Mouse (Mus musculus) lung, embryonic 16.5 days (tissue): ENCODE results near the gene Pnpla3. TPM values are rescaled to one million over a fixed set of nuclear protein-coding genes. Genes with fewer than 3 reads are reported as not detected.

Experiments used
- ATAC-seq: fragments of 200-750 bp; cut with Nextera tagmentation; 2 replicates; pipeline ENCODE4 v1.8.0; 2017; ENCODE audit warnings: low read depth, mild to moderate bottlenecking, moderate library complexity
- H3K27ac ChIP-seq: fragments of 300-500 bp; sonication (generic); 2 replicates; pipeline ENCODE4 v1.5.1; 2014; ENCODE audit warnings: mild to moderate bottlenecking, control low read depth, low read length
- H3K27me3 ChIP-seq: fragments of 300-500 bp; sonication (generic); 2 replicates; pipeline ENCODE4 v1.6.1; 2014; ENCODE audit warnings: low read depth, low read length, mixed read lengths; ENCODE audit not compliant: control insufficient read depth, insufficient read depth
- H3K36me3 ChIP-seq: fragments of 300-500 bp; sonication (generic); 2 replicates; pipeline ENCODE4 v1.6.1; 2014; ENCODE audit warnings: low read length; ENCODE audit not compliant: control insufficient read depth, insufficient read depth
- H3K4me1 ChIP-seq: fragments of 300-500 bp; sonication (generic); replicated peaks from 2 replicates; pipeline ENCODE4 v1.6.1; 2014; ENCODE audit warnings: low read length, mixed read lengths; ENCODE audit not compliant: control insufficient read depth, insufficient read depth
- H3K4me2 ChIP-seq: fragments of 300-500 bp; sonication (generic); 2 replicates; pipeline ENCODE4 v1.6.1; 2014; ENCODE audit warnings: low read depth, low read length, control low read depth
- H3K4me3 ChIP-seq: fragments of 300-500 bp; sonication (generic); 2 replicates; pipeline ENCODE4 v1.5.1; 2014; ENCODE audit warnings: mild to moderate bottlenecking, low read length, control low read depth
- H3K9ac ChIP-seq: fragments of 300-500 bp; sonication (generic); 2 replicates; pipeline ENCODE4 v1.6.1; 2014; ENCODE audit warnings: low read length, control low read depth
- H3K9me3 ChIP-seq: fragments of 300-500 bp; sonication (generic); 2 replicates; pipeline ENCODE4 v1.6.1; 2016; ENCODE audit warnings: low read length; ENCODE audit not compliant: control insufficient read depth
- WGBS: fragments of 180-500 bp; shearing (Covaris S2); extraction: QIAGEN DNeasy Blood & Tissue Kit; methylation state at CpG from one replicate; pipeline ENCODE4 v1.1.7; 2014; 5-methylcytosine and 5-hydroxymethylcytosine counted together
- polyA plus RNA-seq: library from polyadenylated mRNA; unstranded; fragments of >200 nt; fragmentation: Nextera tagmentation; extraction: Ambion mirVana; gene quantifications from 2 replicates; pipeline ENCODE4 v1.2.1, GENCODE M21; 2015

The Pnpla3 gene
- polyA plus RNA-seq, 1 experiment from 2014 or later: not detected

DNA sequence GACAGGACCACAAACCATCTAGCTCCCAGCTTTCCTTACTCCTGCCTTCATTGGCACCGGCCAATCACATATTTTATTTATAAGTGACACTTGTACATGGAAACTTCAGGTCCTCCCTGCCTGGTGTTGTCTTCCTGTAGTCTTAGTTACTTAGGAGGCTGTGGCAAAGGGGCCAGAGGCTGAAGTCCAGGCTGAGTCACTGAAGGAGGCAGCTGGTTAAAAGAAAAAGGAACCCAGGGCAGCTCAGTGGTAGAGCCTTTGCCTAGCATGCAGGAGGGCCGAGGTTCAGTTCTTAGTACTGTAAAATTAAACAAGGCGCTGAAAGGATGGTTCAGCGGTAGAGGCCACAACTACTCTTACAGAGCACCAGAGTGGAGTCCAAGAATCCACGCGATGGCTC lies 819 bp upstream of the Pnpla3 start:
- no peak overlapping the region for H3K4me3 ChIP-seq
- H3K4me2 ChIP-seq: no peak overlapping the region
- H3K9me3 ChIP-seq: no peaks in the 10 kb centered on the region
- H3K4me1 ChIP-seq: peaks cover 14% of the 10 kb centered on the region
- no peak overlapping the region for H3K9ac ChIP-seq
- no peaks in the 10 kb centered on the region for H3K36me3 ChIP-seq
- 66% methylated on average over 6 of the region's 6 CpGs for WGBS
- no peak for ATAC-seq
- H3K27me3 ChIP-seq: no peaks in the 10 kb centered on the region; the same call in 1 of the 2 replicates
- no peak overlapping the region for H3K27ac ChIP-seq

DNA sequence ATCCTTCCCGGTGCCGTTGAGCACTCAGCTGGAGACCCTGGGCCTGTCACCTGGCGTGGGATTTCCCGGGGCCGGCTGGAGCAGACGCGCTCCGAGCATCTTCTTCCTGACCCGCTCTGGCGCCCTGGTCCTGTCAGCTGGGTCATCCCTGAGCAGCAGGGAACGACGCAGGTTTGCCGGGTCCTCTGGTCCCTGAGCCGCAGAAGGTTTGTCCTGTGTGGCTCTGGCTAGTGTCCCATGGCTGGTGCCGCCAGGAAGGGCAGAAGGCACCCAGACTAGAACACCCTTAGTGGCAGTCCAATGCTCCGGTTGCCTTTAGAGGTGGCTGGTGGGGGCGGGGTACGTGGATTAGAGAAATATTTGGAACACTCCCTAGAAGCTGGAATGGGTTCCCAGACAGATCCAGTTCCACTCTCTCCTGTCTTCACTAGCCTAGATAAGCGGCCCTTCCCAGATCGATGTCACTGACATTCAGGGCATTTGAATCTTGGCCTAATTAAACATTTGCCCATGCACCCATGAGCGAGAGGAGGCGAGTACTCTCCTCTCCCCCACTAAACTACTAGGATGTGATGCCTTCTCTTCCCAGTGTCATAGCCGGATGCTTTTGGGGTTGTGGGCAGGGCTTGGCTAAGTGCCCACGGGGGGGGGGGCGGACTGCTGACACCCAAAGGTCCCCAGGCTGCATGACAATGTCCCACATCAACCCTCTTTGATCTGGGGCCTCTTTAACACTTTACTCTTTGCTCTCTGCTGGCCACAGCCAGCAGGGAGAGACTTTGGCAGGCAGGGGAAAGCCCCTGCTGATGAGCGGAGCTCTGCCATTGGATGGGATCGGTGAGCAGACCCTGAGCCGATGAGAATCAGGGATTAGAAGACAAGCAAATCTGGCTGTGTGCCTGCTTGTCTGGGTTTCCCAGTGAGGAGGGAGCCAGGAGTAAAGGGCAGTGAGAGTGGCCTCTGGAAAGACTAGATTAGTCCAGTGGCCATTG lies 829 bp downstream of the Pnpla3 start:
- Histone ChIP-seq H3K9me3 (no peaks in the 10 kb centered on the region), H3K27ac (no peak overlapping the region), H3K36me3 (no peaks in the 10 kb centered on the region), H3K4me1 (peaks cover 14% of the 10 kb centered on the region), H3K27me3 (no peaks in the 10 kb centered on the region; the same call in 1 of the 2 replicates), H3K9ac (peak overlapping the region; percentile 63), H3K4me2 (peak overlapping the region; percentile 99), H3K4me3 (peak overlapping the region; percentile 59)
- ATAC-seq: peak; percentile 51
- WGBS: under 1% methylated on average over 28 of the region's 28 CpGs

DNA sequence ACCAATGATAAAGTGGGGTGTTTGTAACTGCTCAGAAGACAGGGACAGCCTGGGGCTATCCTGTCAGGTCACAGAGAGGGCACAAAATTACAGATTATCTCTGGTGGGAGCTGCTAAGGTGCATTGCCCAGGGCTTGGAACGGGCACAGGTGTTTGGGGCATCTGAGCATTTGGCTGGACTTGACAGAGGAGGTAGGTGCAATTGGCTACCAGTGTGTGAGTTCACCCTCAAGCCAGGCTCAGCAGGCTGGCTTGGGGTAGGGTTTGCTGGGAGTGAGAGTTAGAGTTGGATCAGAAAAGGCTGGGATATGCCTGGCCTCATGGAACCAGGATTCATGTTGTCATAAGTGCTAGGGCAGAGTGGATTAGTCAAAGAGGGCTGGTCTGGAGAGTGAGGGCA lies 1.9 kb downstream of the Pnpla3 start:
- no peak overlapping the region for H3K4me3 ChIP-seq
- H3K4me1 ChIP-seq: peaks cover 14% of the 10 kb centered on the region
- no peak overlapping the region for H3K27ac ChIP-seq
- no peaks in the 10 kb centered on the region for H3K9me3 ChIP-seq
- no peak overlapping the region for H3K4me2 ChIP-seq
- 61% methylated on average over 1 of the region's 1 CpGs for WGBS
- H3K9ac ChIP-seq: no peak overlapping the region
- no peaks in the 10 kb centered on the region for H3K36me3 ChIP-seq
- ATAC-seq: no peak
- H3K27me3 ChIP-seq: no peaks in the 10 kb centered on the region; the same call in 1 of the 2 replicates

DNA sequence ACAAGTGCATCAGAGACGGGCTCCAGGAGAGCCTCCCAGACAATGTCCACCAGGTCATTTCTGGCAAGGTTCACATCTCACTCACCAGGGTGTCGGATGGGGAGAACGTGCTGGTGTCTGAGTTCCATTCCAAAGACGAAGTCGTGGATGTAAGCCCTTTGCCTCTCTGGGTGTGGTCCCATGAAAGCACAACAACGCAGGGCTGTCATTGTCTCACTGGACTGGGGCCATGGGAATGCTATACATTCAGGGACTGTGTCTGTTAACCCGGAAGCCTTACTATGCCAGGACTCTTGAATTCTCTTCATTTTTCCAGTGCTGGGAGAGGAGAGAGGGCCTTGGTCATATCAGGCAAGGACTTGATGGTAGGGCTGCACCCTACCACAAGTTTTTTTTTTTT lies 3.5 kb downstream of the Pnpla3 start:
- Histone ChIP-seq H3K9me3 (no peaks in the 10 kb centered on the region), H3K4me2 (no peak overlapping the region), H3K27me3 (no peaks in the 10 kb centered on the region; the same call in 1 of the 2 replicates), H3K27ac (no peak overlapping the region), H3K36me3 (no peaks in the 10 kb centered on the region), H3K9ac (no peak overlapping the region), H3K4me3 (no peak overlapping the region), H3K4me1 (peaks cover 14% of the 10 kb centered on the region)
- ATAC-seq: no peak
- 69% methylated on average over 7 of the region's 7 CpGs for WGBS

DNA sequence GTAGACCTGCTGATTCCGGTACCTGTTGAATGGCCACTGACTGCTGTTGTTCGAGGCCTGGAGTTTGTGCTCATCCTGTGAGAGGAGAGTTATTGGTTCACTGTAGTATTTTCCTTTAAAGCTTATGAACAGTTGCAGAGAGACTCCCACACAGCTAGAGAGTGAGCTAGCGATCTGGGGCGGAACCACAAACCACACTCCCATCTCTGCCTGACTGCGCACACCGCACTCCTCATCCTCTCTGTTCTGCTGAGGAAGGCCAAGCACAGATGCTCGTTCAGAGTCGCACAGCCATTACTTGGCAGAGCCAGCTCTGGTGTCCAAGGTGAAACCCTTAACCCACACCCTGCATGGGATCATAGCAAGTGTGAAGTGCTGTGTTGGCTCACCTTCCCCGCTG lies 11.1 kb downstream of the Pnpla3 start:
- Histone ChIP-seq H3K4me3 (no peak overlapping the region), H3K4me1 (no peaks in the 10 kb centered on the region; the same call in 1 of the 2 replicates), H3K9ac (no peak overlapping the region), H3K27ac (no peak overlapping the region), H3K9me3 (no peaks in the 10 kb centered on the region), H3K27me3 (no peaks in the 10 kb centered on the region), H3K36me3 (no peaks in the 10 kb centered on the region), H3K4me2 (no peak overlapping the region)
- 88% methylated on average over 9 of the region's 9 CpGs for WGBS
- ATAC-seq: no peak

DNA sequence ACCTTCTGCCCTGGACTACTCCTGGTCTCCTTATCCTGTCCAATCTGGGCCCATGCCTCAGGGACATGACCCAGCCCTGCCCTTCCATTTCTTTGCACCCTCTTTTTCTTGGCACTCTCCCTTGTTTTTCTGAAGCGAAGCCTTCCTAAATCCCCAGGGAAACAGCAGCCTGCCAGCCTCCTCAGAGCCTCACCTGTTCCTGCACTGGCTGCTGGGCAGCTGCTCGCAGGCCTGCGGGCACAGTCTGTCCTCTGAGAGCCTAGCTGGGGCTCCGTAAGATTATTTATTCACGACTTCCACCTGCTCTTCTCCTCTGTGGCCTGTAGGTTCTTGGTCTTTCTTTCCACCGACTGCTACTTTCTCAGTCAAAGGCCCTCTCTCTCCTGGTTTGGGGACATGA lies 14.4 kb downstream of the Pnpla3 start:
- Histone ChIP-seq H3K27me3 (no peaks in the 10 kb centered on the region), H3K4me2 (no peak overlapping the region), H3K4me3 (no peak overlapping the region), H3K36me3 (no peaks in the 10 kb centered on the region), H3K27ac (no peak overlapping the region), H3K9me3 (no peaks in the 10 kb centered on the region), H3K9ac (no peak overlapping the region), H3K4me1 (peaks cover 3% of the 10 kb centered on the region; the same call in 1 of the 2 replicates)
- 54% methylated on average over 6 of the region's 6 CpGs for WGBS
- no peak for ATAC-seq

DNA sequence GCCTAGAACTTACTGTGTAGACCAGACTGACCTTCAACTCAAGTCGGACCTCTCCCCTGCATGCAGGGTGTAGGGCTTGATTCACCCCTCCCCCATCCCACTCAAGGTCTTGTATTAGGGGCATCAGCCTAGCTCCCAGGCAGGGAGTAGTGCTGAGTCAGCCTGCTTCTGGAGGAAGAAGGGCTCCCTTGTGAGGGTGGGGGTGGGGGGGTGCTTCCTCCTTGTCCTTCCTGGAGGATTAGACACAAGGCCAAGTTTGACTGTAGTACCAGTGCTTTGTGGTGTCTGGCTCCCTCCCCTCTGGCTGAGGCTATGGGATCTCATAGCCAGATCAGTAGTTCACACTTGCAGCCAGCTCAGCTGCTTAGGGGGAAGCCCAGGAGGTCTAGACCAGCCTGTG lies 16.3 kb downstream of the Pnpla3 start:
- Histone ChIP-seq H3K9me3 (no peaks in the 10 kb centered on the region), H3K4me1 (peaks cover 3% of the 10 kb centered on the region; the same call in 1 of the 2 replicates), H3K36me3 (no peaks in the 10 kb centered on the region), H3K4me2 (no peak overlapping the region), H3K27me3 (no peaks in the 10 kb centered on the region), H3K9ac (no peak overlapping the region), H3K27ac (no peak overlapping the region), H3K4me3 (no peak overlapping the region)
- WGBS: 23% methylated on average over 1 of the region's 1 CpGs
- ATAC-seq: peak; percentile 49; the same call in 1 of the 2 replicates

DNA sequence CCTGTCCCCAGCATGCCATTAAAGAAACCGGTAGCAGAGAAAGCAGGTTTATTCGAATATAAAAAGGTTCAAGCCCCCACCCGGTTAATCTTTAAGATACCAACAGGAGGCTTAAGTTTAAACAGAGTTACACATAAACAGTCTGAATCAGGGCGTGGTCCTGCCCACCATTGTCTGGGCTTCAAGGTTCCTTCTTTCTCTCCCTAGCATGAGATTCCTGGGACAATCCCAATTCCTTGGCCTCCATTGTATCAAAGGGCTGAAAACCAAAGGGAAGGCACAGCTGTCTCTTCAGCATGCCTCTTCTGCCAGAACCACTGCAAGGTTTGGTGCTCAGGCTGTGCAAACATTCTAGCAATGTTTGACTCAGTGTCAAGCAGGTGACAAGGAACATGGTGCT lies 18.6 kb downstream of the Pnpla3 start:
- WGBS: 44% methylated on average over 4 of the region's 4 CpGs
- H3K4me2 ChIP-seq: no peak overlapping the region
- peaks cover 3% of the 10 kb centered on the region; the same call in 1 of the 2 replicates for H3K4me1 ChIP-seq
- no peaks in the 10 kb centered on the region for H3K36me3 ChIP-seq
- no peak for ATAC-seq
- no peak overlapping the region for H3K9ac ChIP-seq
- no peak overlapping the region for H3K27ac ChIP-seq
- no peaks in the 10 kb centered on the region for H3K27me3 ChIP-seq
- no peak overlapping the region for H3K4me3 ChIP-seq
- no peaks in the 10 kb centered on the region for H3K9me3 ChIP-seq

DNA sequence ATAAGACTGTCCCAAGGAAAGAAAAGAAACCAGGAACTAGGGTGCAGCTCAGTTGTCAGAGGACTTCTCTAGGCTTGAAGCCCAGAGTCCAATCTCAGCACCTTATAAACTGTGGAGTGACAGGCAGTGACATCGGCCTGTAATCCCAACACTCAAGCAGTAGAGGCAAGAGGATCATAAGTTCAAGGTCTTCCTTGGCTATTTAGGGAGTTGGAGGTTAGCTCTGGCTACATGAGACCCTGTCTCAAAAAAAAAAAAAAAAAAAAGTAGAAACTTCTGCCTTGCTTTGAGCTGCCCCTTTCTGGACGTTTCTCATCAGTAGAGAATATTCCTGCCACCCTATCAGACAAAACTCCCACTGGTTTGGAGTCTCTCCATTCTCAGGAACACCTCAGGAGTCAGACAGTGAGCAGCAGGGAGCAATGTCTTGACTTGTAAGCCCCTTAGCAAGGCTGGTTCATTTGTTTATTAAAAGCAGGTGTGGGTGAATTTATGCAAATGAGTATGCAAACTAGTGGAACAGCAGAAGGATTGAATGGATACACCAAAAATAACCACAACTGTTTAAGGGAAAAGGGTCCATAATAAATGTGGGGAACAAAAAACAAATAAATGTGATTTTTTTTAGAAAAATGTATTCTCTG lies 21.4 kb downstream of the Pnpla3 start:
- H3K4me1 ChIP-seq: peaks cover 7% of the 10 kb centered on the region; the same call in 1 of the 2 replicates
- H3K27me3 ChIP-seq: no peaks in the 10 kb centered on the region
- H3K9me3 ChIP-seq: no peaks in the 10 kb centered on the region
- 42% methylated on average over 2 of the region's 2 CpGs for WGBS
- H3K4me3 ChIP-seq: no peak overlapping the region
- no peaks in the 10 kb centered on the region for H3K36me3 ChIP-seq
- no peak overlapping the region for H3K9ac ChIP-seq
- no peak for ATAC-seq
- H3K27ac ChIP-seq: no peak overlapping the region
- H3K4me2 ChIP-seq: no peak overlapping the region
